Mouse (Mus musculus) lung, embryonic 14.5 days (tissue): ENCODE measurements around the gene Wwtr1. TPM values are rescaled to one million over a fixed set of nuclear protein-coding genes. Genes with fewer than 3 reads are reported as not detected.

ENCODE experiments used
- ATAC-seq: fragments of 200-750 bp; cut with Nextera tagmentation; 2 replicates; pipeline ENCODE4 v1.8.0; 2017; ENCODE audit warnings: mild to moderate bottlenecking, moderate TSS enrichment, moderate library complexity; ENCODE audit not compliant: insufficient read depth
- DNase-seq: peaks from one replicate; pipeline ENCODE4 v3.0.0-alpha.2; 2015
- H3K27ac ChIP-seq: fragments of 300-500 bp; sonication (generic); 2 replicates; pipeline ENCODE4 v1.5.1; 2014; ENCODE audit warnings: low read depth, mild to moderate bottlenecking, moderate library complexity
- H3K27me3 ChIP-seq: fragments of 300-500 bp; sonication (generic); 2 replicates; pipeline ENCODE4 v1.6.1; 2014; ENCODE audit warnings: low read length, control low read depth; ENCODE audit not compliant: insufficient read depth
- H3K36me3 ChIP-seq: fragments of 300-500 bp; sonication (generic); 2 replicates; pipeline ENCODE4 v1.6.1; 2014; ENCODE audit warnings: control low read depth; ENCODE audit not compliant: insufficient read depth
- H3K4me1 ChIP-seq: fragments of 300-500 bp; sonication (generic); 2 replicates; pipeline ENCODE4 v1.6.1; 2014; ENCODE audit warnings: antibody characterized with exemption, control low read depth; ENCODE audit not compliant: insufficient read depth
- H3K4me2 ChIP-seq: fragments of 300-500 bp; sonication (generic); 2 replicates; pipeline ENCODE4 v1.6.1; 2014; ENCODE audit warnings: mild to moderate bottlenecking
- H3K4me3 ChIP-seq: fragments of 300-500 bp; sonication (generic); 2 replicates; pipeline ENCODE4 v1.5.1; 2014; ENCODE audit warnings: low read depth, low read length
- H3K9ac ChIP-seq: fragments of 300-500 bp; sonication (generic); 2 replicates; pipeline ENCODE4 v1.6.1; 2014
- H3K9me3 ChIP-seq: fragments of 300-500 bp; sonication (generic); 2 replicates; pipeline ENCODE4 v1.6.1; 2016; ENCODE audit warnings: low read depth, low read length, control low read depth
- CTCF ChIP-seq: IDR thresholded peaks from 2 replicates; pipeline ENCODE4 v1.5.1; 2016; ENCODE audit warnings: antibody characterized with exemption, low read depth
- WGBS: fragments of 180-500 bp; shearing (Covaris S2); extraction: QIAGEN DNeasy Blood & Tissue Kit; methylation state at CpG from one replicate; pipeline ENCODE4 v1.1.7; 2014; 5-methylcytosine and 5-hydroxymethylcytosine counted together
- polyA plus RNA-seq: library from polyadenylated mRNA; unstranded; fragments of >200 nt; fragmentation: Nextera tagmentation; extraction: Ambion mirVana; gene quantifications from 2 replicates; pipeline ENCODE4 v1.2.1, GENCODE M21; 2014

Gene Wwtr1
- polyA plus RNA-seq, 1 experiment from 2014 or later: 23.4 TPM

GRCm38 (mm10) chr3:57431706-57432105, 144.0 kb downstream of the Wwtr1 start:
- no peak for TF ChIP-seq CTCF
- no peak for ATAC-seq

GRCm38 (mm10) chr3:57429486-57429885, 146.2 kb downstream of the Wwtr1 start:
- H3K9ac ChIP-seq: no peak overlapping the region
- no peak overlapping the region for H3K27ac ChIP-seq
- peak; percentile 37 for DNase-seq
- whole genome bisulfite sequencing: 36% methylated on average over 4 of the region's 4 CpGs
- no peak overlapping the region for H3K4me3 ChIP-seq
- 0 out of 2 replicates have a peak, but pooled peaks cover 2% of the 10 kb centered on the region for H3K4me1 ChIP-seq
- TF ChIP-seq CTCF: peak; percentile 42; the same call in 1 of the 2 replicates
- H3K9me3 ChIP-seq: no peaks in the 10 kb centered on the region
- H3K27me3 ChIP-seq: no peaks in the 10 kb centered on the region
- no peak for ATAC-seq
- H3K4me2 ChIP-seq: no peak overlapping the region
- no peaks in the 10 kb centered on the region for H3K36me3 ChIP-seq

More at GRCm38 (mm10) chr3:57431706-57432105, 144.0 kb downstream of the Wwtr1 start:
- 0 out of 2 replicates have a peak, but pooled peaks cover 2% of the 10 kb centered on the region for H3K4me1 ChIP-seq
- no peaks in the 10 kb centered on the region for H3K36me3 ChIP-seq
- H3K4me2 ChIP-seq: no peak overlapping the region
- 58% methylated on average over 3 of the region's 3 CpGs for WGBS
- no peak overlapping the region for H3K27ac ChIP-seq
- no peak overlapping the region for H3K4me3 ChIP-seq
- DNase-seq: no peak
- no peaks in the 10 kb centered on the region for H3K9me3 ChIP-seq
- no peak overlapping the region for H3K9ac ChIP-seq
- H3K27me3 ChIP-seq: no peaks in the 10 kb centered on the region

GRCm38 (mm10) chr3:57428682-57429464, 146.8 kb downstream of the Wwtr1 start:
- Histone ChIP-seq H3K27me3 (no peaks in the 10 kb centered on the region), H3K4me3 (no peak overlapping the region), H3K4me2 (no peak overlapping the region), H3K36me3 (no peaks in the 10 kb centered on the region), H3K4me1 (0 out of 2 replicates have a peak, but pooled peaks cover 2% of the 10 kb centered on the region), H3K9me3 (no peaks in the 10 kb centered on the region), H3K9ac (no peak overlapping the region), H3K27ac (no peak overlapping the region)
- DNase-seq (no peak), ATAC-seq (0 out of 2 replicates have a peak, but pooled peaks have one; percentile 52)
- no peak for TF ChIP-seq CTCF
- 7% methylated on average over 5 of the region's 5 CpGs for WGBS

GRCm38 (mm10) chr3:57426351-57426750, 149.4 kb downstream of the Wwtr1 start:
- 83% methylated on average over 11 of the region's 11 CpGs for WGBS
- Histone ChIP-seq H3K4me1 (0 out of 2 replicates have a peak, but pooled peaks cover 2% of the 10 kb centered on the region), H3K9ac (no peak overlapping the region), H3K9me3 (no peaks in the 10 kb centered on the region), H3K4me2 (no peak overlapping the region), H3K4me3 (no peak overlapping the region), H3K36me3 (no peaks in the 10 kb centered on the region), H3K27me3 (no peaks in the 10 kb centered on the region), H3K27ac (no peak overlapping the region)
- no peak for TF ChIP-seq CTCF
- ATAC-seq (no peak), DNase-seq (no peak)

GRCm38 (mm10) chr3:57425089-57425730, 150.5 kb downstream of the Wwtr1 start, which contains the start of gene Tm4sf4:
Gene Tm4sf4, plus strand, starts transcription at chr3:57425314.
- WGBS: 42% methylated on average over 10 of the region's 10 CpGs
- H3K9ac ChIP-seq: no peak within 1 kb of the TSS
- no peak for TF ChIP-seq CTCF
- no peaks in the 10 kb centered on the region for H3K27me3 ChIP-seq
- no peak within 1 kb of the TSS for H3K4me3 ChIP-seq
- ATAC-seq (no peak), DNase-seq (no peak)
- H3K27ac ChIP-seq: no peak within 1 kb of the TSS
- H3K9me3 ChIP-seq: no peaks in the 10 kb centered on the region
- H3K4me2 ChIP-seq: no peak within 1 kb of the TSS
- H3K36me3 ChIP-seq: no peaks in the 10 kb centered on the region
- 0 out of 2 replicates have a peak, but pooled peaks cover 2% of the 10 kb centered on the region for H3K4me1 ChIP-seq

GRCm38 (mm10) chr3:57420660-57421059, 155.1 kb downstream of the Wwtr1 start:
- no peaks in the 10 kb centered on the region for H3K9me3 ChIP-seq
- WGBS: 87% methylated on average over 1 of the region's 1 CpGs
- no peaks in the 10 kb centered on the region for H3K27me3 ChIP-seq
- DNase-seq (no peak), ATAC-seq (no peak)
- no peak overlapping the region for H3K4me3 ChIP-seq
- no peak overlapping the region for H3K27ac ChIP-seq
- TF ChIP-seq CTCF: no peak
- H3K4me2 ChIP-seq: no peak overlapping the region
- no peak overlapping the region for H3K9ac ChIP-seq
- no peaks in the 10 kb centered on the region for H3K4me1 ChIP-seq
- no peaks in the 10 kb centered on the region for H3K36me3 ChIP-seq

- WGBS: 46% methylated on average over 2 of the region's 2 CpGs
- no peaks in the 10 kb centered on the region for H3K4me1 ChIP-seq
- no peak overlapping the region for H3K4me3 ChIP-seq
- H3K9ac ChIP-seq: no peak overlapping the region
- no peaks in the 10 kb centered on the region for H3K9me3 ChIP-seq
- H3K36me3 ChIP-seq: no peaks in the 10 kb centered on the region
- H3K27ac ChIP-seq: no peak overlapping the region
- no peak for ATAC-seq
- DNase-seq: no peak
- no peak for TF ChIP-seq CTCF
- H3K4me2 ChIP-seq: no peak overlapping the region
- no peaks in the 10 kb centered on the region for H3K27me3 ChIP-seq
These were observed 155.5 kb downstream of the Wwtr1 start for GRCm38 (mm10) chr3:57420233-57420632.
